Mouse (Mus musculus) cerebellum, adult (tissue): ENCODE data around the gene C9orf72.
A peak's percentile ranks its signal among the peaks of the same experiment; 100 is the strongest.

ENCODE experiments used
- ATAC-seq: cut with Nextera tagmentation; 2 replicates; pipeline ENCODE4 v1.9.2; 2017; ENCODE audit warnings: mild to moderate bottlenecking, moderate library complexity, mixed read lengths; ENCODE audit not compliant: insufficient number of reproducible peaks, low FRiP score, low TSS enrichment

The C9orf72 gene

GRCm38 (mm10) chr4:35187617-35188326 is 38.2 kb downstream of the C9orf72 start:
- ATAC-seq, result no peak

- no peak for ATAC-seq
These were observed 47.9 kb downstream of the C9orf72 start for GRCm38 (mm10) chr4:35177926-35178645.

GRCm38 (mm10) chr4:35175566-35175965 is 50.4 kb downstream of the C9orf72 start:
- no peak for ATAC-seq

GRCm38 (mm10) chr4:35173551-35173950 is 52.4 kb downstream of the C9orf72 start:
- ATAC-seq, result no peak

GRCm38 (mm10) chr4:35172471-35172870 is 53.5 kb downstream of the C9orf72 start:
- ATAC-seq, result no peak

GRCm38 (mm10) chr4:35169571-35170125 is 56.3 kb downstream of the C9orf72 start:
- ATAC-seq, result no peak

- ATAC-seq, result 0 out of 2 replicates have a peak, but pooled peaks have one; percentile 20
These were observed 58.1 kb downstream of the C9orf72 start for GRCm38 (mm10) chr4:35167855-35168254.

- no peak for ATAC-seq
These were observed 60.0 kb downstream of the C9orf72 start for GRCm38 (mm10) chr4:35165947-35166346.

GRCm38 (mm10) chr4:35165275-35165674 is 60.7 kb downstream of the C9orf72 start:
- ATAC-seq, result no peak

- ATAC-seq, result no peak
These were observed 68.2 kb downstream of the C9orf72 start for GRCm38 (mm10) chr4:35157815-35158214.

- ATAC-seq, result peak; percentile 83
These were observed 69.0 kb downstream of the C9orf72 start, which contains the start of gene Mob3b for GRCm38 (mm10) chr4:35156751-35157611. Mob3b (minus strand) TSS chr4:35157484.

GRCm38 (mm10) chr4:35156149-35156611 is 69.8 kb downstream of the C9orf72 start:
- no peak for ATAC-seq

- no peak for ATAC-seq
These were observed 70.6 kb downstream of the C9orf72 start for GRCm38 (mm10) chr4:35155132-35155922.

- ATAC-seq, result no peak
These were observed 71.9 kb downstream of the C9orf72 start for GRCm38 (mm10) chr4:35154051-35154450.

- no peak for ATAC-seq
These were observed 74.2 kb downstream of the C9orf72 start, which contains the start of gene Ifnk for GRCm38 (mm10) chr4:35151756-35152155. Ifnk (plus strand) TSS chr4:35152056.

- no peak for ATAC-seq
These were observed 75.3 kb downstream of the C9orf72 start for GRCm38 (mm10) chr4:35150706-35151105.

GRCm38 (mm10) chr4:35148326-35148725 is 77.6 kb downstream of the C9orf72 start:
- ATAC-seq, result no peak

GRCm38 (mm10) chr4:35146597-35146996 is 79.4 kb downstream of the C9orf72 start:
- no peak for ATAC-seq

- ATAC-seq, result no peak
These were observed 80.2 kb downstream of the C9orf72 start for GRCm38 (mm10) chr4:35145726-35146125.
